ENCODE assay signal across 8 mouse cellular contexts in genomic region chr11:29374274-29374656, GRCm38 (mm10). TPM values are rescaled to one million over a fixed set of nuclear protein-coding genes. Genes with fewer than 3 reads are reported as not detected.
DNase-seq lines count a peak whose midpoint lies in the region; ATAC-seq and TF ChIP-seq lines count a peak whose summit lies in the region.

No protein-coding gene starts in this region.

- peak overlapping the region; percentile 97 for H3K9ac ChIP-seq in midbrain, embryonic 14.5 days (replicated peaks; ENCODE audit: low read length)

- peak; percentile 27 for DNase-seq in embryo, embryonic 10 days (ENCODE audit: low spot score)
- DNase-seq in embryo, embryonic 10.5 days (ENCODE audit: low spot score): no peak
- DNase-seq in testis, postnatal 10 days (ENCODE audit: low spot score): no peak
- peak; percentile 18 for DNase-seq in hindlimb bud, embryonic 11.5 days (ENCODE audit: extremely low spot score, low read depth, low spot score)
- DNase-seq in midbrain, embryonic 14.5 days: no peak
- DNase-seq in MN1 (ENCODE audit: low spot score): no peak
- DNase-seq in right cerebral cortex, postnatal 14 days: no peak

- TF ChIP-seq POLR2A in testis, adult 2 months (IDR thresholded peaks at IDR 0.05; ENCODE audit: control insufficient read depth, low read depth, low read length): no peak

- peak; percentile 5; the same call in 1 of the 2 replicates for ATAC-seq in midbrain, embryonic 14.5 days (ENCODE audit: low FRiP score, low TSS enrichment)

- peak overlapping the region; percentile 92 for H3K4me3 ChIP-seq in testis, adult 2 months (ENCODE audit: control insufficient read depth, low read depth, low read length)
- peak overlapping the region; percentile 96 for H3K4me3 ChIP-seq in midbrain, embryonic 14.5 days (replicated peaks; ENCODE audit: low read depth, low read length)

- no peak for TF ChIP-seq CTCF in testis, adult 2 months (IDR thresholded peaks at IDR 0.05; ENCODE audit: control insufficient read depth, insufficient read depth, insufficient replicate concordance, low read depth, low read length)

- peak overlapping the region; percentile 61 for H3K4me2 ChIP-seq in midbrain, embryonic 14.5 days (ENCODE audit: low read length)

- H3K36me3 ChIP-seq in testis, adult 2 months (ENCODE audit: control insufficient read depth, insufficient read depth, low read length): no peaks in the 10 kb centered on the region
- no peaks in the 10 kb centered on the region for H3K36me3 ChIP-seq in midbrain, embryonic 14.5 days (ENCODE audit: control insufficient read depth, insufficient read depth, low read length)

- H3K4me1 ChIP-seq in testis, adult 2 months (ENCODE audit: control insufficient read depth, insufficient read depth, low read length): peaks cover 2% of the 10 kb centered on the region; the same call in 1 of the 2 replicates
- H3K4me1 ChIP-seq in midbrain, embryonic 14.5 days (ENCODE audit: control insufficient read depth, insufficient read depth, low read length): peaks cover 17% of the 10 kb centered on the region

- no peaks in the 10 kb centered on the region for H3K27me3 ChIP-seq in testis, adult 2 months (ENCODE audit: control insufficient read depth, insufficient read depth, low read length)
- H3K27me3 ChIP-seq in midbrain, embryonic 14.5 days (ENCODE audit: control insufficient read depth, insufficient read depth, low read length): no peaks in the 10 kb centered on the region

- H3K27ac ChIP-seq in testis, adult 2 months (ENCODE audit: control insufficient read depth, insufficient read depth, low read depth, low read length): peak overlapping the region; percentile 95
- peak overlapping the region; percentile 99 for H3K27ac ChIP-seq in midbrain, embryonic 14.5 days (replicated peaks; ENCODE audit: low read depth, low read length)

- no peaks in the 10 kb centered on the region for H3K9me3 ChIP-seq in midbrain, embryonic 14.5 days (ENCODE audit: control insufficient read depth, low read length)

- under 1% methylated on average over 8 of the region's 8 CpGs for WGBS in midbrain, embryonic 14.5 days

RNA-seq across cellular contexts. Expression of gene Ccdc88a, which starts 0.8 kb away (rescaled TPM):
- 13.4 and 16.1 TPM in 2 replicates for polyA plus RNA-seq in testis, adult 2 months (2012; rRNA removed)
- polyA plus RNA-seq in midbrain, embryonic 14.5 days (2014; fragmentation: Nextera tagmentation; extraction: Ambion mirVana): 72.2 and 73.3 TPM in 2 replicates

Comparison
In these comparisons a context has a peak if more than half of its experiments do, and no peak if none do; other contexts are left out.
1. DNase-seq: peak in embryo, embryonic 10 days (single experiment) and hindlimb bud, embryonic 11.5 days (single experiment); none in embryo, embryonic 10.5 days (single experiment), testis, postnatal 10 days (single experiment), midbrain, embryonic 14.5 days (single experiment), MN1 (single experiment) and right cerebral cortex, postnatal 14 days (single experiment).